Mouse (Mus musculus) embryo, embryonic 10 days (tissue): ENCODE results near the gene Ccdc136.
A peak's percentile ranks its signal among the peaks of the same experiment; 100 is the strongest.

Source experiments
- DNase-seq: peaks from one replicate; pipeline ENCODE4 v3.0.0-alpha.2; 2015; ENCODE audit warnings: low spot score

Gene Ccdc136

GRCm38 (mm10) chr6:29439251-29439650, 43.1 kb downstream of the Ccdc136 start:
- no peak for DNase-seq

GRCm38 (mm10) chr6:29439789-29440188, 43.7 kb downstream of the Ccdc136 start:
- no peak for DNase-seq

GRCm38 (mm10) chr6:29444773-29445172, 48.7 kb downstream of the Ccdc136 start:
- peak; percentile 68 for DNase-seq

GRCm38 (mm10) chr6:29445354-29445753, 49.2 kb downstream of the Ccdc136 start:
- DNase-seq, result no peak

- peak; percentile 26 for DNase-seq
These were observed 53.7 kb downstream of the Ccdc136 start for GRCm38 (mm10) chr6:29449858-29450257.

GRCm38 (mm10) chr6:29450667-29451066, 54.6 kb downstream of the Ccdc136 start:
- no peak for DNase-seq

DNA sequence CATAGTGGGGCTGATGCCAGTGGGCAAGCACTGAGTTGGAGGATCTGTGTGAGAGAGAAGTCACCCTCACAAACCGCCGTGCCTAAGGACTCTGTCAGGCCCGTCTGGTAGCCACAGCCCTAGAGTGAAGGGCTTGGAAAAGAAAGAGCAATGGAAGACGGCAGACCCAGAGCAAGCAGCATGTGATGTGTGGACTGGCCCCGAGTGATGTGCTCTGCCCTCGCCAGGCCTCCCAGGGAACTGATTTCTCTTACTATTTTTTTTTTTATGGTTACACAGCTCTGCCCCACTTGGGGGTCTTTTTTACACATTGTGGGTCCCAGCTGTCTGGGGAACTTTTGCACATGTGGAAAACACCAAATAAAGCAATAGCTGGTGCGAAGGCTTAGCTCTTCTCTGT, 65.4 kb downstream of the Ccdc136 start:
- no peak for DNase-seq

- no peak for DNase-seq
These were observed 67.3 kb downstream of the Ccdc136 start for GRCm38 (mm10) chr6:29463388-29463787.

GRCm38 (mm10) chr6:29467583-29468354, 71.7 kb downstream of the Ccdc136 start, which contains the start of gene Atp6v1f:
Atp6v1f (plus strand) TSS chr6:29467718.
- peak; percentile 95 for DNase-seq

- no peak for DNase-seq
These were observed 72.7 kb downstream of the Ccdc136 start for GRCm38 (mm10) chr6:29468851-29469250.

GRCm38 (mm10) chr6:29471137-29471536, 75.0 kb downstream of the Ccdc136 start, which contains the start of gene Atp6v1fnb:
Atp6v1fnb (plus strand) TSS chr6:29471437.
- no peak for DNase-seq

GRCm38 (mm10) chr6:29473941-29474691, 78.0 kb downstream of the Ccdc136 start:
- peak; percentile 91 for DNase-seq

GRCm38 (mm10) chr6:29474736-29475135, 78.6 kb downstream of the Ccdc136 start:
- no peak for DNase-seq
